Mouse (Mus musculus): ENCODE results near the gene Khdc4.
"Not testable (repeated sequence)": the region's sequence is repeated elsewhere in the genome, so short reads cannot be mapped to it uniquely, and the experiment has no call there.

The Khdc4 gene

GRCm38 (mm10) chr3:88658441-88659127 is 27.0 kb upstream of the Khdc4 start:
- DNase-seq = no peak

GRCm38 (mm10) chr3:88659798-88660197 is 25.8 kb upstream of the Khdc4 start:
- no peak for DNase-seq

GRCm38 (mm10) chr3:88664095-88664494 is 21.5 kb upstream of the Khdc4 start:
- no peak for DNase-seq

GRCm38 (mm10) chr3:88677399-88677798 is 8.2 kb upstream of the Khdc4 start:
- DNase-seq = peak; percentile 27

- no peak for DNase-seq
These were observed 1.8 kb upstream of the Khdc4 start for GRCm38 (mm10) chr3:88683814-88684213.

- no peak for DNase-seq
These were observed 1.2 kb upstream of the Khdc4 start for GRCm38 (mm10) chr3:88684236-88684979.

- DNase-seq = peak; percentile 57
These were observed 402 bp downstream of the Khdc4 start for GRCm38 (mm10) chr3:88685958-88686451.

- DNase-seq = no peak
These were observed 1.4 kb downstream of the Khdc4 start for GRCm38 (mm10) chr3:88686734-88687611.

GRCm38 (mm10) chr3:88689079-88689478 is 3.5 kb downstream of the Khdc4 start:
- DNase-seq = no peak

- DNase-seq = no peak
These were observed 9.9 kb downstream of the Khdc4 start for GRCm38 (mm10) chr3:88695545-88695944.

- no peak for DNase-seq
These were observed 12.4 kb downstream of the Khdc4 start for GRCm38 (mm10) chr3:88698051-88698450.

GRCm38 (mm10) chr3:88698834-88699233 is 13.2 kb downstream of the Khdc4 start:
- no peak for DNase-seq

GRCm38 (mm10) chr3:88700247-88700646 is 14.6 kb downstream of the Khdc4 start:
- no peak for DNase-seq

- DNase-seq = no peak
These were observed 15.6 kb downstream of the Khdc4 start for GRCm38 (mm10) chr3:88701222-88701621.

- DNase-seq = no peak
These were observed 28.1 kb downstream of the Khdc4 start for GRCm38 (mm10) chr3:88713709-88714108.

GRCm38 (mm10) chr3:88714725-88715124 is 29.1 kb downstream of the Khdc4 start:
- DNase-seq = no peak

- DNase-seq = not testable (repeated sequence)
These were observed 30.1 kb downstream of the Khdc4 start for GRCm38 (mm10) chr3:88715716-88716115.

- DNase-seq = peak; percentile 81
These were observed 31.0 kb downstream of the Khdc4 start, which contains the start of gene Rit1 for GRCm38 (mm10) chr3:88716399-88717197. Gene Rit1 (plus strand): TSS chr3:88716838.

GRCm38 (mm10) chr3:88717198-88717798 is 31.7 kb downstream of the Khdc4 start:
- DNase-seq = no peak

- no peak for DNase-seq
These were observed 32.2 kb downstream of the Khdc4 start for GRCm38 (mm10) chr3:88717831-88718230.

GRCm38 (mm10) chr3:88719098-88719497 is 33.5 kb downstream of the Khdc4 start:
- DNase-seq = no peak

- no peak for DNase-seq
These were observed 51.0 kb downstream of the Khdc4 start for GRCm38 (mm10) chr3:88736556-88736955.

Measured in right cerebral cortex, postnatal 14 days (tissue).